Mouse (Mus musculus) common myeloid progenitor, adult 5-6 weeks (primary cell): ENCODE data around the gene Srsf6. TPM values are rescaled to one million over a fixed set of nuclear protein-coding genes. Genes with fewer than 3 reads are reported as not detected.

Experiments
- ATAC-seq: replicated peaks from 2 replicates; pipeline ENCODE4 v1.8.0; 2016; ENCODE audit warnings: low read depth, mild to moderate bottlenecking, moderate TSS enrichment, inconsistent platforms; ENCODE audit not compliant: poor library complexity, severe bottlenecking
- total RNA-seq: library from RNA; stranded (forward); fragments of 200-1000, 187-1606 nt; gene quantifications from 2 replicates; pipeline ENCODE4 v1.2.3, GENCODE M21; 2017

Gene Srsf6
- total RNA-seq, 1 experiment from 2014 or later = 289 TPM

- peak; percentile 51 for ATAC-seq
Observed at GRCm38 (mm10) chr2:162931674-162932650, 634 bp downstream of the Srsf6 start.

- no peak for ATAC-seq
Observed at GRCm38 (mm10) chr2:162932706-162933105, 1.4 kb downstream of the Srsf6 start.

GRCm38 (mm10) chr2:162934421-162934820 lies 3.1 kb downstream of the Srsf6 start:
- no peak for ATAC-seq

GRCm38 (mm10) chr2:162935700-162936099 lies 4.4 kb downstream of the Srsf6 start:
- ATAC-seq = no peak

GRCm38 (mm10) chr2:162939562-162939961 lies 8.2 kb downstream of the Srsf6 start:
- ATAC-seq = no peak

GRCm38 (mm10) chr2:162943148-162943846 lies 12.0 kb downstream of the Srsf6 start, which contains the start of gene L3mbtl1:
TSS of gene L3mbtl1 (plus strand) at chr2:162943472.
- ATAC-seq = peak; percentile 34

- peak; percentile 16 for ATAC-seq
Observed at GRCm38 (mm10) chr2:162943931-162944330, 12.6 kb downstream of the Srsf6 start.

GRCm38 (mm10) chr2:162946964-162947363 lies 15.6 kb downstream of the Srsf6 start:
- ATAC-seq = no peak

- 0 out of 2 replicates have a peak, but pooled peaks have one; percentile 10 for ATAC-seq
Observed at GRCm38 (mm10) chr2:162947736-162948135, 16.4 kb downstream of the Srsf6 start.

- ATAC-seq = no peak
Observed at GRCm38 (mm10) chr2:162948221-162948620, 16.9 kb downstream of the Srsf6 start.

GRCm38 (mm10) chr2:162950776-162951175 lies 19.4 kb downstream of the Srsf6 start:
- no peak for ATAC-seq

- 0 out of 2 replicates have a peak, but pooled peaks have one; percentile 33 for ATAC-seq
Observed at GRCm38 (mm10) chr2:162956843-162957242, 25.5 kb downstream of the Srsf6 start.

- no peak for ATAC-seq
Observed at GRCm38 (mm10) chr2:162961321-162961720, 30.0 kb downstream of the Srsf6 start.

GRCm38 (mm10) chr2:162966734-162967133 lies 35.4 kb downstream of the Srsf6 start:
- ATAC-seq = no peak

GRCm38 (mm10) chr2:162968357-162968756 lies 37.0 kb downstream of the Srsf6 start:
- peak; percentile 84 for ATAC-seq

GRCm38 (mm10) chr2:162969101-162969500 lies 37.8 kb downstream of the Srsf6 start:
- no peak for ATAC-seq

GRCm38 (mm10) chr2:162970896-162971295 lies 39.6 kb downstream of the Srsf6 start:
- no peak for ATAC-seq

GRCm38 (mm10) chr2:162972752-162973151 lies 41.4 kb downstream of the Srsf6 start:
- ATAC-seq = no peak

GRCm38 (mm10) chr2:162973206-162973605 lies 41.9 kb downstream of the Srsf6 start:
- no peak for ATAC-seq

GRCm38 (mm10) chr2:162973637-162974036 lies 42.3 kb downstream of the Srsf6 start:
- ATAC-seq = no peak
